Mouse (Mus musculus): ENCODE measurements at regions not wholly inside any gene's neighbourhood (a gene's known extent, or its start where the extent isn't known, plus 50 kb on each side); places are given as distances from the start of the nearest gene placed in this dataset.
A peak's percentile ranks its signal among the peaks of the same experiment; 100 is the strongest.

DNA sequence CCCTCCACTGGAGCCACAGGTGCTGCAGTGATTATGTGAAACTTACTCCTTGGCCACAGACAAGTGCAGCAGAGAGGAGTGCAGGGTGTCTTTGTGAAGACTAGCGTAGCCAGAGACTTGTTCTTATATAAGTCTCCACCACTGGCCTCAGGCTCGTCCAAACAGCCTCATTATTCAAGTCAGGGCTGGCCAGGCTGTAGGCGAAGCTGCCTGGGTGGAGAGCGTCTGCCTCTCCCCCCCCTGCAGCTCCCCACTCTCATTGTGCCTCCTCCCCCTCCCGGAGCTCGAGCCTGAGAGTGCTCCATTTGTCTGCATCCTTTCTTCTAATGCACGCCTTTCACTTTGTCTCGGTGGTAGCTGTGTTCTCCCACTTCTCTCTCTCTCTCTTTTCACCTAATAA, 279.1 kb downstream of the Rngtt start:
- Histone ChIP-seq H3K36me3 (ENCODE audit: insufficient read depth, low read length) (no peaks in the 10 kb centered on the region), H3K27ac (no peak overlapping the region), H3K9me3 (ENCODE audit: low read length) (peaks cover 5% of the 10 kb centered on the region; the same call in 1 of the 2 replicates), H3K27me3 (ENCODE audit: insufficient read depth, low read length) (no peaks in the 10 kb centered on the region), H3K4me1 (ENCODE audit: insufficient read depth, low read length) (no peaks in the 10 kb centered on the region), H3K9ac (replicated peaks; ENCODE audit: low read length) (no peak overlapping the region), H3K4me2 (ENCODE audit: low read depth, low read length) (peak overlapping the region; percentile 29; the same call in 1 of the 2 replicates), H3K4me3 (ENCODE audit: low read length) (no peak overlapping the region)
- TF ChIP-seq CTCF (IDR thresholded peaks at IDR 0.05; ENCODE audit: low read depth) = no peak
- 3% methylated on average over 8 of the region's 8 CpGs for WGBS
- DNase-seq (ENCODE audit: low spot score) (peak; percentile 27), ATAC-seq (no peak)

DNA sequence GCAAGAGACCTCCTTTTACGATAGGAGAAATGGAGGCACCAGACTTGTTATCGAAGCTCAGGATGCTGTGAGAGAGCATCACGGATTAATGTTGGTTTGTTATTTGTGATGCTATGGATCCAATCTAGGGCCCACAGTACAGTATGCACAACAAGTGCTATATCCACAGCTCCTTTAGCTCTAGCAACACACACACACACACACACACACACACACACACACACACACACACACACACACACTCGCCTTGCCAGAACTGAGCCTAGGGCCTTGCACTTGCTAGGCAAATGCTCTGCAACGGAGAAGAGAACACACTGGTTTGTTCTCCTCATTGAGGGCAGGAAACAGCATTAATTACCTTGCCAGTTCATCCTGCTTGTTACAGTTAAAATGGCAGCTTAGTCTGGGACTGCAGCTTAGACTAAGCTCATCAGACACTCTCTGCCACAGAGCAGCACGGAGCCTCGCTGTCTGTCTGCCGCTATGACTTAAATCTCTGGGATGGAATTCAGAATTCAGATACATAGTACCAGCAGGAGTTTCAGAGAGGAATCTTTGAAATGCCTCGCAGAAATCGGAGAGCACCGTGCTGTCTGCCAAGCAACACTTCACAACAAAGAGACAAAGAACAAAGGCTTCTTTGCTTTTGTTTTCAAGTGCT, 285.0 kb downstream of the Rngtt start:
- Histone ChIP-seq H3K9me3 (ENCODE audit: low read length) (peaks cover 5% of the 10 kb centered on the region; the same call in 1 of the 2 replicates), H3K36me3 (ENCODE audit: insufficient read depth, low read length) (no peaks in the 10 kb centered on the region), H3K9ac (replicated peaks; ENCODE audit: low read length) (no peak overlapping the region), H3K4me2 (ENCODE audit: low read depth, low read length) (no peak overlapping the region), H3K4me1 (ENCODE audit: insufficient read depth, low read length) (no peaks in the 10 kb centered on the region), H3K27me3 (ENCODE audit: insufficient read depth, low read length) (no peaks in the 10 kb centered on the region), H3K27ac (no peak overlapping the region), H3K4me3 (ENCODE audit: low read length) (no peak overlapping the region)
- DNase-seq (ENCODE audit: low spot score) (peak; percentile 19), ATAC-seq (peak; percentile 49; the same call in 1 of the 2 replicates)
- WGBS = 31% methylated on average over 11 of the region's 11 CpGs
- no peak for TF ChIP-seq CTCF (IDR thresholded peaks at IDR 0.05; ENCODE audit: low read depth)

DNA sequence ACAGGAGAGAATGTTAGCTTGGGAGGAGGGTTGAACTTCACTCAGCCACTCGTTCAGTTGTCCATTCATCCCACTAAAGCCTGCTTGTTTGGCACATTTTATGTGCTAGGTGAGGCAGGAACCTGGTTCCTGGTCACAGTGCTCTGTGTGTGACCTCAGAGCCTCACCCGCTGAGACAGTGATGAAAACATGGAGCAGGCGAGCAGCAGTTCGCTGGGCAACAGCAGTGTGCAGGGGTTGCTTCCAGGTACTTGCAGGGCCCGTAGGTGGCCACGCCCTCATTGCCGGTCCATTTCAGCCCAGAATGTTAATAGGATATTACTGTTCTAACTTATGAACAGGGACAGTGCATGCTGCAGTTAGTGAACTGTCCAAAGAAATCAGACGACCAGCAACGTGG, 285.7 kb downstream of the Rngtt start:
- TF ChIP-seq CTCF (IDR thresholded peaks at IDR 0.05; ENCODE audit: low read depth) = no peak
- no peak; the same call in 1 of the 2 replicates for ATAC-seq
- H3K4me3 ChIP-seq (ENCODE audit: low read length) = no peak overlapping the region
- no peak overlapping the region for H3K9ac ChIP-seq (replicated peaks; ENCODE audit: low read length)
- H3K4me2 ChIP-seq (ENCODE audit: low read depth, low read length) = no peak overlapping the region
- WGBS = 59% methylated on average over 9 of the region's 9 CpGs
- H3K27me3 ChIP-seq (ENCODE audit: insufficient read depth, low read length) = no peaks in the 10 kb centered on the region
- H3K36me3 ChIP-seq (ENCODE audit: insufficient read depth, low read length) = no peaks in the 10 kb centered on the region
- H3K4me1 ChIP-seq (ENCODE audit: insufficient read depth, low read length) = no peaks in the 10 kb centered on the region
- peaks cover 5% of the 10 kb centered on the region; the same call in 1 of the 2 replicates for H3K9me3 ChIP-seq (ENCODE audit: low read length)
- no peak overlapping the region for H3K27ac ChIP-seq
- no peak for DNase-seq (ENCODE audit: low spot score)

DNA sequence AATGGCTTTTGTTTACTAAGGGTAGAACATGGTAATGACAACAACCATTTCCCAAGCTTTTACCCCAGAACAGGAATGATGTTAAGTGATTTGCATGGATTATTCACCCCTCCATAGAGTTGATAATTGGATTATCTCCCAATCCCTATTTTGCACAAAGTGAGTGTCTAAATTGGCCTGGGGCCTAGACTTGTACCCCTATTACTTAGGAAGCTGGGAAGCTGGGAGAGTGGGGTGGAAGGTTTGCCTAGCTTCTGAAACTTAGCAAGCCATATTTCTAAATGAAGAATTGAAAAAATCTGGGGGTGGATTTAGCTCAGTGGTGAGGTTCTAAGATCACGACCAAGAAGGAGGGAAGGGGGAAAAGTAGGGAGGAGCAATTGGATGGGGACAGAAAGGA, 289.9 kb downstream of the Rngtt start:
- H3K4me3 ChIP-seq (ENCODE audit: low read length) = no peak overlapping the region
- H3K27me3 ChIP-seq (ENCODE audit: insufficient read depth, low read length) = no peaks in the 10 kb centered on the region
- H3K4me2 ChIP-seq (ENCODE audit: low read depth, low read length) = no peak overlapping the region
- H3K9me3 ChIP-seq (ENCODE audit: low read length) = no peaks in the 10 kb centered on the region
- no peak for DNase-seq (ENCODE audit: low spot score)
- no peaks in the 10 kb centered on the region for H3K4me1 ChIP-seq (ENCODE audit: insufficient read depth, low read length)
- no peak overlapping the region for H3K9ac ChIP-seq (replicated peaks; ENCODE audit: low read length)
- H3K36me3 ChIP-seq (ENCODE audit: insufficient read depth, low read length) = no peaks in the 10 kb centered on the region
- ATAC-seq = no peak
- no peak for TF ChIP-seq CTCF (IDR thresholded peaks at IDR 0.05; ENCODE audit: low read depth)
- H3K27ac ChIP-seq = no peak overlapping the region
- 72% methylated on average over 1 of the region's 1 CpGs for WGBS

DNA sequence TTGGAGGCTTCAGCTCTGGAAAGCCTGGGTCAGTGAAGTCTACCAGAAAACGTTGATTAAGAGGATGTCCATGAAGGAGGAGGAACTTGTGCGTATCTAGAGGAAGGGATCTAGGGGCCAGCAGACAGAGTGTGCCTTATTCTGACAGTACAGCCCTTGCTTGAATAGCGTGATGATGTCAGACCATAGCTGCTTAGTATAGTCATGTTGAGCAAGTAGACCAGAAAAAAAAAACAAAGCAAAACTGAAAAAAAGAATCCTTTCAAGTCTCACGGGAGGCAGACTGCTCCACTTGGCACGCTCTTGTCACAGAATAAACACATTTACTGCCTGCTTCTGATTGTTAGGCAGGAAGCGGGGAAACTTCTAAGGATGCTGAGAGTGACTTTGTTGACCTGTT, 290.7 kb downstream of the Rngtt start:
- Histone ChIP-seq H3K36me3 (ENCODE audit: insufficient read depth, low read length) (no peaks in the 10 kb centered on the region), H3K4me3 (ENCODE audit: low read length) (no peak overlapping the region), H3K4me1 (ENCODE audit: insufficient read depth, low read length) (no peaks in the 10 kb centered on the region), H3K4me2 (ENCODE audit: low read depth, low read length) (no peak overlapping the region), H3K27me3 (ENCODE audit: insufficient read depth, low read length) (no peaks in the 10 kb centered on the region), H3K27ac (no peak overlapping the region), H3K9ac (replicated peaks; ENCODE audit: low read length) (no peak overlapping the region), H3K9me3 (ENCODE audit: low read length) (no peaks in the 10 kb centered on the region)
- TF ChIP-seq CTCF (IDR thresholded peaks at IDR 0.05; ENCODE audit: low read depth) = no peak
- DNase-seq (ENCODE audit: low spot score) = no peak
- no peak for ATAC-seq
- 48% methylated on average over 6 of the region's 6 CpGs for WGBS

DNA sequence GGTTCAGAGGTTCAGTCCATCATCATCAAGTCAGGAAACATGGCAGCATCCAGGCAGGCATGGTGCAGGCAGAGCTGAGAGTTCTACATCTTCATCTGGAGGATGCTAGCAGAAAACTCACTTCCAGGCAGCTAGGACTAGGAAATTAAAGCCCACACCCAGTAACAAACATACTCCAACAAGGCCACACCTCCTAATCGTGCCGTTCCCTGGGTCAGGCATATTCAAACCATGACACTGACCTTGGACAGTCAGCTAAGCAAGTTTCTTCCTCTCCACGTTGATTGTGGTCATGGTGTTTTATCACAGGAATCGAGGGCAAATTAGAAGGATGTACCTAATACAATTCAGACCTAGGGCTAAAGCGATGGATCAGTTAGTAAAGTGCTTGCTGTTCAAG, 294.5 kb downstream of the Rngtt start:
- no peak overlapping the region for H3K27ac ChIP-seq
- H3K27me3 ChIP-seq (ENCODE audit: insufficient read depth, low read length) = no peaks in the 10 kb centered on the region
- no peak overlapping the region for H3K4me2 ChIP-seq (ENCODE audit: low read depth, low read length)
- H3K36me3 ChIP-seq (ENCODE audit: insufficient read depth, low read length) = no peaks in the 10 kb centered on the region
- TF ChIP-seq CTCF (IDR thresholded peaks at IDR 0.05; ENCODE audit: low read depth) = no peak
- 90% methylated on average over 5 of the region's 5 CpGs for WGBS
- no peak for DNase-seq (ENCODE audit: low spot score)
- H3K9me3 ChIP-seq (ENCODE audit: low read length) = no peaks in the 10 kb centered on the region
- no peaks in the 10 kb centered on the region for H3K4me1 ChIP-seq (ENCODE audit: insufficient read depth, low read length)
- H3K4me3 ChIP-seq (ENCODE audit: low read length) = no peak overlapping the region
- ATAC-seq = no peak
- H3K9ac ChIP-seq (replicated peaks; ENCODE audit: low read length) = no peak overlapping the region

DNA sequence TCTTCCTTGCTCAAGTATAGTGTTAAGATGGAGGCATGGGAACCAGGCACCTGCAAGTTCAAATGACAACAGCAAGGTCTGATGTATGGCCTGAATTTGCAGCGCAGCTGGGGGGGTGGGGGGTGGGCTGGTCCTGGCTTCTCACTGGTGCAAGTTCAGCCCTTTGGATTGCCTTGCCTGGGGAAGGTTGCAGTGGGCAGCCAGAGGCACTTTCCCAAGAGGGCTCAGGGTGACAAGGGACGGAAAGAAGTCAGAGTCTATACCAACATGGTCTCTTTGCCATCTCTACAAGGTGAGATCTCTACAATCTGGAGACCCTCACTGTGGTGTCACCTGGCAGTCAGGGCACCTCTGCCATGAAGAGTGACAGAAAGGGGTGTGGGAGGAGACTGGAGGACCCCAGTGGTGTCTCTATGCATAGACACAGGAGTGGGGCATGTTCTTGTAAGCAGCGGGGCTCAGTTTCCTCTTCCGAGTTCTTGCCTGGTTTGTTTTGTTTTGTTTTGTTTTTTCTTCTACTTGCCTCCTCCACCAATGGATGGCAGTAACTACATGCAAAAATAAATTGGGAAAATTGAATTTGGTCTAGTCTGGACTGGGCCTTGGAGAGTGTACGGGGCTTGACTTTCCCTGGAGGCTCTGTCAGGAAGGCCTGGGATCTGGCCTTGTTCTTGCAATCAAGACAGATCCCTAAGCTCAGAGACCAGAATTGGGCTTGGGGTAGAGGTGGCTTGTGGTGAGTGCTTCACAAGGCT, 284.4 kb upstream of the Cnr1 start:
- no peaks in the 10 kb centered on the region for H3K27me3 ChIP-seq (ENCODE audit: insufficient read depth, low read length)
- H3K9me3 ChIP-seq (ENCODE audit: low read length) = no peaks in the 10 kb centered on the region
- H3K36me3 ChIP-seq (ENCODE audit: insufficient read depth, low read length) = no peaks in the 10 kb centered on the region
- H3K9ac ChIP-seq (replicated peaks; ENCODE audit: low read length) = no peak overlapping the region
- peak; percentile 37 for DNase-seq (ENCODE audit: low spot score)
- peak; percentile 28; the same call in 1 of the 2 replicates for TF ChIP-seq CTCF (IDR thresholded peaks at IDR 0.05; ENCODE audit: low read depth)
- no peak overlapping the region for H3K4me3 ChIP-seq (ENCODE audit: low read length)
- ATAC-seq = peak; percentile 18; the same call in 1 of the 2 replicates
- H3K4me1 ChIP-seq (ENCODE audit: insufficient read depth, low read length) = peaks cover 4% of the 10 kb centered on the region; the same call in 1 of the 2 replicates
- H3K27ac ChIP-seq = no peak overlapping the region
- no peak overlapping the region for H3K4me2 ChIP-seq (ENCODE audit: low read depth, low read length)
- WGBS = 78% methylated on average over 5 of the region's 5 CpGs
